Mouse (Mus musculus): ENCODE measurements around the gene Mrnip.

- TF ChIP-seq GATA1 (IDR thresholded peaks at IDR 0.05; ENCODE audit: borderline replicate concordance, low read length) (no peak), FLI1 (IDR thresholded peaks at IDR 0.05; ENCODE audit: low read length) (no peak)
These were observed 56.4 kb downstream of the Mrnip start for GRCm38 (mm10) chr11:50230481-50231304.
